Mouse (Mus musculus): ENCODE data around the gene Dnaic1.

- TF ChIP-seq CTCF (IDR thresholded peaks at IDR 0.05) (no peak), EP300 (IDR thresholded peaks at IDR 0.05) (no peak)
Observed at GRCm38 (mm10) chr4:41534866-41535265, 34.7 kb upstream of the Dnaic1 start.
